Mouse (Mus musculus) activated CD4-positive, CD25-positive, alpha-beta regulatory T cell, adult 4 months (primary cell): ENCODE results near the gene Btbd11. TPM values are rescaled to one million over a fixed set of nuclear protein-coding genes. Genes with fewer than 3 reads are reported as not detected.

Experiments
- ATAC-seq: one replicate; pipeline ENCODE4 v1.8.0; 2017
- polyA plus RNA-seq, 2 experiments: library from polyadenylated mRNA; unstranded; fragments of 100-300 nt; shearing (Covaris generic); gene quantifications; one replicate each; pipeline ENCODE4 v1.2.1; 2017

The Btbd11 gene
- polyA plus RNA-seq, 2 experiments from 2014 or later: 3.3 to 3.9 TPM

GRCm38 (mm10) chr10:85421629-85422012, 35.0 kb downstream of the Btbd11 start:
- no peak for ATAC-seq

- ATAC-seq: no peak
Measured at GRCm38 (mm10) chr10:85425756-85426155, 39.1 kb downstream of the Btbd11 start.

GRCm38 (mm10) chr10:85437217-85437616, 50.6 kb downstream of the Btbd11 start:
- no peak for ATAC-seq

- ATAC-seq: no peak
Measured at GRCm38 (mm10) chr10:85443371-85443770, 56.8 kb downstream of the Btbd11 start.

GRCm38 (mm10) chr10:85445891-85446290, 59.3 kb downstream of the Btbd11 start:
- no peak for ATAC-seq

- ATAC-seq: no peak
Measured at GRCm38 (mm10) chr10:85446700-85447099, 60.1 kb downstream of the Btbd11 start.

- no peak for ATAC-seq
Measured at GRCm38 (mm10) chr10:85447869-85448268, 61.3 kb downstream of the Btbd11 start.

GRCm38 (mm10) chr10:85451629-85452368, 65.2 kb downstream of the Btbd11 start:
- ATAC-seq: no peak

- ATAC-seq: no peak
Measured at GRCm38 (mm10) chr10:85453221-85453775, 66.7 kb downstream of the Btbd11 start.

GRCm38 (mm10) chr10:85455985-85456384, 69.4 kb downstream of the Btbd11 start:
- ATAC-seq: no peak

GRCm38 (mm10) chr10:85458744-85459344, 72.2 kb downstream of the Btbd11 start:
- no peak for ATAC-seq

GRCm38 (mm10) chr10:85460736-85461135, 74.1 kb downstream of the Btbd11 start:
- ATAC-seq: no peak

- ATAC-seq: no peak
Measured at GRCm38 (mm10) chr10:85464152-85464551, 77.5 kb downstream of the Btbd11 start.

GRCm38 (mm10) chr10:85465516-85466408, 79.1 kb downstream of the Btbd11 start:
- ATAC-seq: no peak

- no peak for ATAC-seq
Measured at GRCm38 (mm10) chr10:85466409-85466761, 79.8 kb downstream of the Btbd11 start.

- no peak for ATAC-seq
Measured at GRCm38 (mm10) chr10:85467393-85467792, 80.8 kb downstream of the Btbd11 start.

- no peak for ATAC-seq
Measured at GRCm38 (mm10) chr10:85468527-85468926, 81.9 kb downstream of the Btbd11 start.

- ATAC-seq: no peak
Measured at GRCm38 (mm10) chr10:85469341-85469740, 82.7 kb downstream of the Btbd11 start.

- no peak for ATAC-seq
Measured at GRCm38 (mm10) chr10:85473265-85473664, 86.7 kb downstream of the Btbd11 start.

GRCm38 (mm10) chr10:85473871-85474270, 87.3 kb downstream of the Btbd11 start:
- no peak for ATAC-seq

GRCm38 (mm10) chr10:85475642-85476345, 89.2 kb downstream of the Btbd11 start:
- ATAC-seq: no peak

GRCm38 (mm10) chr10:85479959-85480625, 93.5 kb downstream of the Btbd11 start:
- ATAC-seq: no peak
